Mouse (Mus musculus) CD4-positive naive resting alpha-beta T cell, adult 57 days (primary cell): Measurements from ENCODE around the gene Ampd1. TPM values are rescaled to one million over a fixed set of nuclear protein-coding genes. Genes with fewer than 3 reads are reported as not detected.

Experiments used
- total RNA-seq: library from RNA; stranded (reverse); gene quantifications from one replicate; pipeline ENCODE4 v1.2.4, GENCODE M21; 2023

The Ampd1 gene
- 15.8 TPM for total RNA-seq

DNA sequence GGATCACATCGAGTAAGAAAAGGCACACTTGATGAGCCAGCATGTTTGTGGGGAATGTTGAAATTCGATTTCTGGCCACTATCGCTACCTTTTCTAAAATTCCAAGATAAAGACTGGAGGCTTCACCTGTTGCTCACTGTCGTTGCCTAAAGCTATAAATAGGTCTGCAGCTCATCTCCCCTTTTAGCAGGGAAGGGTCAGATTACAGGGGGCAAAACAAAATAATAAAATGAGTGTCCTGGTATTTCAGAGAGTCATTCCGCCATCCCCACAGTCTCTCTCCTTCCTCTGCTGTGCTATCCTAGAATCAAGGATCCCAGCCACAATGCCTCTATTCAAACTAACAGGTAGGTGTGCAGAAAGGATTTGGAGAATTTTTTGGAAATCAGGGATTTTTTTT lies at the start of gene Ampd1:
Gene Ampd1, plus strand, starts transcription at position 244 of the 400 bp plus-strand sequence.

DNA sequence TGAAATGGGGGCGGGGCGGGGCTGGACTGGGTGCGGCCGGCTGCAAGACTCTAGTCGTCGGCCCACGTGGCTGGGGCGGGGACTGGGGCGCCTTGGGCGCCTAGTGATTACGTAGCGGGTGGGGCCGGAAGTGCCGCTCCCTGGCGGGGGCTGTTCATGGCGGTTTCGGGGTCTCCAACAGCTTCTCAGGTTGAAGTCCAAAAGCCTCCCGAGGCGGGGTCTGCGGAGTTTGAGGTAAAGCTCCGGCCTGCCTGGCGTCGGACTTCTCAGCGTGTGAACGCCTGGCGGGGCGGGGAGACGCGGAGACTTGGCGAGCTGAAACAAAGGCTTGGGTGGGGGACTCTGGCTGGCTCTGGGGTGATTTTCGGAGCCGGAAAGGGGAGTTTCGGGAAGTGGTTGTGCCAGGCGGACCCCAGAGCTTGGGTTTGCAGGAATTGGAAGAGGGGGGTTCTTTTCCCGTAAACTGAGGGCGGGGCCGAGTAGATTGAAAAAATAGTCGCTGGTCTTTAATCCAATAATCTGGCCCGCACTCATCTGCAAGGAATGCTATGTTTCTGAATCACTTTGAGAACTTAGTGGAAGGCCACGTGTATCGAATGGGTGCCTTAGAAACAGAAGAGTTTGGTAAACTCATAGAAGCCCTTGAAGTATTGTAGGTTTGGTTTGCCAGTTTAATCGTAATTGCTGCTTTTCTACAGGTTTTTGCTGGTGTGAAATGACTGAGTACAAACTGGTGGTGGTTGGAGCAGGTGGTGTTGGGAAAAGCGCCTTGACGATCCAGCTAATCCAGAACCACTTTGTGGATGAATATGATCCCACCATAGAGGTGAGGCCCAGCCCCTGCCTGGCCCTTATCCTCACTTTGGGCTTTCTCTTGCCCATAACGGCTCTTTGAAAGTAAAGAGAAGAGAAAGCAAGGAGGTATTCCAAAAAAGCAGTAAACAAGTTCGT lies 15.3 kb upstream of the Ampd1 start, which contains the start of gene Nras:
Gene Nras, plus strand, starts transcription at position 79 of the 951 bp plus-strand sequence.

DNA sequence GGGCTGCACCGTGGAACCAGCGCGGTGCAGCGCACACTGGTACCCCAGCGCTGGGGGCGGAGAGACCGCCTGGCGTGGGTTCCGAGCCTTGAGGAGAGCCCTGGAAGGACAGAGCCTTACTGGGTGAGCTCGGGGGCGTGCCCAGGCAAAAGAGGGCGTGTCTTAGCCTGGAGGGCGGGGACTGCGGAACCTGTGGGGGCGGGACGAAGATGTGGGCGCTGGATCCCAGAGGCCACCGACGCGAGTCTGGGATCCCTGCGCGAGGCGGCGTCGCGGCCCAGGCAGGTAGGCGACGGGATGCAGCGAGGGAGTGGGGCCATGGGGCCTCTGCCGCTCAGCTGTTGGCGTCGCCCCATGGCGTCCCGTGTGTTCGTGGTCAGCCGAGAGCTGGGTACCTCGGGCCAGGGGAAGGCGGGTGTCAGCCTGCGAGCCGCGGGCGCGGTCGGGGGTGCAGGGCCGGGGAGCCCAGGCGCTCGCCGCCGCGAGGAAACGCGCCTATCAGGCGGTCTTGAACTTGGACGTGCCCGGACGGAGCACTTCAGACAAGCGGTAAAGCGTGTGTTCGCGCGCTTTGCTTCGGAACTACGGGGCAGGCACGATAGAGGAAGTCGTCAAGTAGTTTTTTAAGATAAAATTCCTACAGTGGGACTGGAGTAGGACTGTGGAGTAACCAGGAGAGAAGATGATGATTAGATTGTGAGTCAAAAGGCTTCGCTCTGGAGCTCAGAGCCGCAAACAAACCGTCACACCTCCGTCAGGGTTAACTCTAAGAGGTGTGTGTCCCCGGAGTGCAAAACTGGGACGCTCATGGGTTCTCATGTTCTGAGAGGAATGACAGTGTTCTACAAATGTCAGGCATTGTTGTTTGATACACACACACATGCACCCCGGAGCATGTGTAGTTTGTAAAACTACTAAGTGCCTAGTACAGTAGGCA lies 28.9 kb downstream of the Ampd1 start, which contains the start of gene Dennd2c:
Gene Dennd2c, plus strand, starts transcription at position 151 of the 937 bp plus-strand sequence.

Other genes with a start within 250 kb of the Ampd1 start
- not detected for gene Sycp1, start 137.9 kb upstream of the Ampd1 start, total RNA-seq
- gene Nr1h5, start 109.9 kb upstream of the Ampd1 start, total RNA-seq = not detected
- gene Sike1, start 78.3 kb upstream of the Ampd1 start, total RNA-seq = 104 TPM
- gene Csde1, start 53.6 kb upstream of the Ampd1 start, total RNA-seq = 499 TPM
- gene Nras, start 15.7 kb upstream of the Ampd1 start, total RNA-seq = 112 TPM
- gene Dennd2c, start 28.6 kb downstream of the Ampd1 start, total RNA-seq = 3.1 TPM
- gene Bcas2, start 97.6 kb downstream of the Ampd1 start, total RNA-seq = 111 TPM
- gene Trim33, start 205.3 kb downstream of the Ampd1 start, total RNA-seq = 76.9 TPM